Mouse (Mus musculus) left cerebral cortex, adult 11 months (tissue): ENCODE results near the gene Gm49393.
"Not testable (repeated sequence)": the region's sequence is repeated elsewhere in the genome, so short reads cannot be mapped to it uniquely, and the experiment has no call there.

Experiments used
- DNase-seq: peaks from one replicate; pipeline ENCODE4 v3.0.0; 2022; ENCODE audit warnings: low spot score

Gene Gm49393

DNA sequence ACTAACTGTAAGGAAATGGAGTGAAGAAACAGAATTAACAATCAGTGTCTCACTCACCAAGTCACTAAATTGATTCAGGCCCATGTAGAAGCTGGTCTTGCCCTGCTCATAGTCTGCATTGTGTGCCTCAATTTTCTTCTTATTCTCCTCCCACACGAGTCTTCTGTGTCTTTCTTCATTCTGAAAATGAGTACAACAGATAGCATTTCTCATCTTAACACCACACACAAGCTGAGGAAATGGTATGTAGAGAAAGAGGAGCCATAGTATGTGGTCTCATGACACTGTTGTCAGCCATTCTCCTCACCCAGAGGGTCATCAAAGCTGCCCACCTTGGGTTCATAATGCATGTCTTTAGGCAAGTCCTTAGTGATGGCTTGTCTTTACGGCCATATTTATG lies at the start of gene Gm49393:
Gene Gm49393, minus strand, starts transcription at position 101 of the 400 bp plus-strand sequence.
- not testable (repeated sequence) for DNase-seq

DNA sequence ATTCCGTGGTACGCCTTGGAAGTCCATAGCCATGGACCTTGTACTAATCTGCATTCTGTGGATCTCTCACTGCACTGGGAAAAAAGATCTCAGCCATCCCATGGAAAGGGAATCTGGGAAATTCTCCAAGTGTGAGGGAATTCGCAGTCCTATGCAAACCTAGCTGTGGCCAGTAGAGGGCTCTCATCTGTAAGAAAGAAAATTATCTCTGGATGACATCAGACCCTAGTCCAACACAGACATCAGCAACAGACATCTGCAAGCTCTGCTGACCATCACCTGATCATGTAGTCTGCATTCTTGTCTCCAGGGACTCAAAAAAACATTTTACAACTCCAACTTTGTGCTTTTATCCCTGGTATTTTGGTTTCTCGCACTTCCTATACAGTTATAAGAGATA lies 36.9 kb upstream of the Gm49393 start:
- DNase-seq: not testable (repeated sequence)

DNA sequence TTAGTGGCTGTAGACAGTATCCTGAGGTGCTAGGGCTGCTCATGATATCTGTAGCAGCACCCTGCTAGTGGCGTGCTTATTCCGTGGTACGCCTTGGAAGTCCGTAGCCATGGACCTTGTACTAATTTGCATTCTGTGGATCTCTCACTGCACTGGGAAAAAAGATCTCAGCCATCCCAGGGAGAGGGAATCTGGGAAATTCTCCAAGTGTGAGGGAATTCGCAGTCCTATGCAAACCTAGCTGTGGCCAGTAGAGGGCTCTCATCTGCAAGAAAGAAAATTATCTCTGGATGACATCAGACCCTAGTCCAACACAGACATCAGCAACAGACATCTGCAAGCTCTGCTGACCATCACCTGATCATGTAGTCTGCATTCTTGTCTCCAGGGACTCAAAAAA lies 28.6 kb upstream of the Gm49393 start:
- DNase-seq: not testable (repeated sequence)

DNA sequence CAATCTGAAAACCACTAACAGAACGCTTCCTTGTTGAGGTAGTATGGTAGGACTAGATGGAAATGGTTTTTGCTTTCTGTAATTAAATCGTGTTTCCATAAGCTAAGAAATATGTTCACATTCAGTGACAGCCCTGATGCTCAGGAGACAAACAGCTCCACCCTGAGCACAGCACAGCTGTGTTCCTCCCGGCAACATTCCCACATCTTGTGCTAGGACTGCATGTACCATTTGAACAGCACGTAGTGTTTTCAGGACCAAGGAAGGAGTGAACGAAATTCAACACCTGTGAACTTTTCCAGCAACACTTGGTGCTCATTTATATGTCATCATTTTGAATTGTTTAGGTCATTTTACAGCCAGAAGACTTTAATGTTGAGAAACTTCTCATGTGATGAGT lies 26.3 kb upstream of the Gm49393 start:
- DNase-seq: no peak

DNA sequence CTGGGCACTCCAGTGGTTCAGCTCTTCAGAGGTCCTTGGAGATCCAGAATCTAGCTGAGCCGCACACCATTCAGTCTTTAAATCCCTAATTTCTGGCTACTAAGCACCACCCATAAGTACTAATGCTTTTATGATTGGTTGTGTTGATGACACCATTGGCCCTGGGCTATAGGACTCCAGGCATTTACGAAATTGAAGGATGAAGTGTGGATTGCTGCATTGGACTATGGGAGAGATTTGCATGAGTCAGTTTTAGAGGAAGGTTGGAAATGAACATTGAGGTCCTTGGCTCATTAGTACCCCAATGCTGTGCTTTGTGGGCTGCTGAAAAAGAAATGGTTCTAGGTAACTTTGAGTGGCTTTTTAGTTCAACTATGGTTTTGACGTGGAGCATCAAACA lies 6.5 kb upstream of the Gm49393 start, which contains the start of gene Tpbpa:
Gene Tpbpa, minus strand, starts transcription at position 101 of the 400 bp plus-strand sequence.
- DNase-seq: not testable (repeated sequence)

DNA sequence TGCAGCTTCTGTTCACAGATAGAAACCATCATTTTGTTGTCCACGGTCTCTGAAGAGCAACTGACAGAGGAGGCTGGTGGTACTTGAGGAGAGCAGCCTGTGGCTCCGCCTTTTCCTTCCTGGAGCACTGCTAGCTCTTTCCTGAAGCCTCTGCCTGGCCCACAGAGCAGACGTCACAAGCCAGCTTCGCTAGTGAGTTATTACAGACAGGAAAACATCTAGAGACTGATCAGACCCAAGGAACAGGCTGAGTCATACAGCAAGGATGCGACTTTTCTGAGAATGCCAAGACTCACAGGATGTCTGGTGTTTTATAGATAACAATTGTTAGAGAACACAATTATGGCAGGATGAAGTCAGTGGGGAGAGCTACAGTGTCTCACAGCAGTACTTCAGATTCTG lies 1.1 kb upstream of the Gm49393 start, which contains the start of the genes Gm49391 and Ctla2a:
Gene Gm49391, minus strand, starts transcription at position 72 of the 402 bp plus-strand sequence.
Gene Ctla2a, minus strand, starts transcription at position 126 of the 402 bp plus-strand sequence.
- no peak for DNase-seq

DNA sequence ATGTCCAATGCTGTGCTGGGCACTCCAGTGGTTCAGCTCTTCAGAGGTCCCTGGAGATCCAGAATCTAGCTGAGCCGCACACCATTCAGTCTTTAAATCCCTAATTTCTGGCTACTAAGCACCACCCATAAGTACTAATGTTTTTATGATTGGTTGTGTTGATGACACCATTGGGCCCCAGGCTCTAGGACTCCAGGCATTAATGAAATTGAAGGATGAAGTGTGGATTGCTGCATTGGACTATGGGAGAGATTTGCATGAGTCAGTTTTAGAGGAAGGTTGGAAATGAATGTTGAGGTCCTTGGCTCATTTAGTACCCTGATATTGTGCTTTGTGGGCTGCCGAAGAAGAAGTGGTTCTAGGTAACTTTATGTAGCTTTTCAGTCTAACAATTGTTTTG lies 30.6 kb downstream of the Gm49393 start, which contains the start of gene Tpbpb:
Gene Tpbpb, minus strand, starts transcription at position 101 of the 400 bp plus-strand sequence.
- not testable (repeated sequence) for DNase-seq

DNA sequence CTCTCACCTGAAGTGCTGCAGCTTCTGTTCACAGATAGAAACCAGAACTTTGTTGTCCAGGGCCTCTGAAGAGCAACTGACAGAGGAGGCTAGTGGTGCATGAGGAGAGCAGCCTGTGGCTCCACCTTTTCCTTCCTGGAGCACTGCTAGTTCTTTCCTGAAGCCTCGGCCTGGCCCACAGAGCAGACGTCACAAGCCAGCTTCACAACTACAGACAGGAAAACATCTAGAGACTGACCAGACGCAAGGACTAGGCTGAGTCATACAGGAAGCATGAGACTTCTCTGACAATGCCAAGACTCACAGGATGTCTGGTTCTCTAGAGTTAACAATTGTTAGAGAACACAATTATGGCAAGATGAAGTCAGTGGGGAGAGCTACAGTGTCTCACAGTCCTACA lies 38.1 kb downstream of the Gm49393 start, which contains the start of gene Ctla2b:
Gene Ctla2b, minus strand, starts transcription at position 120 of the 400 bp plus-strand sequence.
- peak; percentile 4 for DNase-seq

DNA sequence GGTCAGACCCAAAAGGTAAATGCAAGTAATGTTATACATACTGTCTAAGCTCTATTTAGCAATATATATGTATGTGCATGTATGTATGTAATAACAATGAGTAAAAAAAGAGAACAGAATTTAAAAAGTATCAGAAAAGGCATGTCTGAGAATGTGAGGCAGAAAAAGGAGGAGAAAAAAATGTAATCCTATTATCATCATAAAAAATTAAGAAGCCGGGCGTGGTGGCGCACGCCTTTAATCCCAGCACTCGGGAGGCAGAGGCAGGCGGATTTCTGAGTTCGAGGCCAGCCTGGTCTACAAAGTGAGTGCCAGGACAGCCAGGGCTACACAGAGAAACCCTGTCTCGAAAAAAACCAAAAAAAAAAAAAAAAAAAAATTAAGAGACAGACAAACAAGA lies 38.6 kb downstream of the Gm49393 start, which contains the start of gene Gm49392:
Gene Gm49392, minus strand, starts transcription at position 101 of the 400 bp plus-strand sequence.
- DNase-seq: not testable (repeated sequence)

DNA sequence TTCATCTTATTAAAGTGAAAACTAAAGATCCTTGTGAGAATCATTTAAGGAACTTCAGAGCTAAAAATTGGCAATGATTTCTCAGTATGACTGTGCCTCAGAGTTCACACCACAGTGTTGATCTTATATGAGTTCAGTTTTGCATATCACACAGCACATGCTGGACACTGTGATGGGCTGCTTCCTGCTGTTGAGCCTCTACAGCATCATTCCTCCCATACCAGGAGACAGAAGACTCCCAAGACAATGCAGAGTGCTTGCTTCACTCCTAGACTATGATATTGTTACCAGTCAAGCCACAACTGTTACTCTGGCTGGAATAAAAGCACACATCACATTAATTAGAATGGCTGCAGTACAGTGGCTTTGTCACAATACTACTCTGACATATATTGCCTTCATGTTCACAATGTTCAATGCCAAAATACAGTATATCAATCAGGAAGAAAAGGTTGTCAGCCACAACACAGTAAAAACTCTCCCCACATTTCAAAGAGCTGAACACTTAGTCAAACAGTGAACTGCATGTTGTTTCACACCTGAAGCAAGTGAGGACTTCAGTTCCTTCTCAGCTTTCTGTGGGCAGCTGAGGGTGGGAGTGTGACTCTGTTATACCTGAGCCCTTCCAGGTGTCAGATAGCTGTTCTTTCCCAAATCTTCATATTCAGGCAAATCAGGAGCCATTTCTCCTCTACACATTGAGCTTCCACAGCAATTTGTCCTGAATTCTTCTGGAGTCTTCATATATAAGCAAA lies 39.8 kb downstream of the Gm49393 start:
- DNase-seq: no peak

DNA sequence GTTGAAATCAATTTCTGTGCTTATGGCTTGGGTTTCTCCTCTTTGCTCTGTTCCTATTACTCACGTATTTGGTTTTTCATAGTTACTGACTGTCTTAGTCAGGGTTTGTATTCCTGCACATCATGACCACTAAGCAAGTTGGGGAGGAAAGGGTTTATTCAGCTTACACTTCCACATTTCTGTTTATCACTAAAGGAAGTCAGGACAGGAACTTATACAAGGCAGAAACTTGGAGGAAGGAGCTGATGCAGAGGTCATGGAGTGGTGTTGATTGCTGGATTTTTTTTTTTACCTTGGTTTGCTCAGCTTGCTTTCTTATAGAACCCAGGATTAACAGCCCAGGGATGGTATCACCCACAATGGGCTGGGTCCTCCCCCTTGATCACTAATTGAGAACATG lies 43.1 kb downstream of the Gm49393 start:
- no peak for DNase-seq

DNA sequence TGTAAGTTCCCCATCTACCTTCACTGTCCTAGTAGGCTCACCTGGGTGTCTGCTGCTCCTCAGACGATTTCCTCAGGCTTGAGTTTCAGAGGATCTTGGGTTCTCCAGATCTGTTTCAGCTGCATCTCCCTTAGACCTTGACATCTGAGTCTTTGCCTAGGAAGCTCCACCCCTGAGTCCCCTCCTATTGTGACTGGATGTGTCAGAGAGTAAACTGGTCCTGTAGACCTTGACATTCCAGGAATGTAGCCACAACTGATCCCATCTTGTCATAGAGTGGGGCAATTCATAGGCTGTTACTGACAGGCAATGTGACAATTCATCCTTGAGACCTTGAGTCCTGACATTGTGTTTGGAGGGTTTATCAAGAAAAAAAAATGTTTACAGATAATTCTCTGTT lies 71.1 kb downstream of the Gm49393 start, which contains the start of gene 4930486L24Rik:
Gene 4930486L24Rik, minus strand, starts transcription at position 195 of the 400 bp plus-strand sequence.
- no peak for DNase-seq

DNA sequence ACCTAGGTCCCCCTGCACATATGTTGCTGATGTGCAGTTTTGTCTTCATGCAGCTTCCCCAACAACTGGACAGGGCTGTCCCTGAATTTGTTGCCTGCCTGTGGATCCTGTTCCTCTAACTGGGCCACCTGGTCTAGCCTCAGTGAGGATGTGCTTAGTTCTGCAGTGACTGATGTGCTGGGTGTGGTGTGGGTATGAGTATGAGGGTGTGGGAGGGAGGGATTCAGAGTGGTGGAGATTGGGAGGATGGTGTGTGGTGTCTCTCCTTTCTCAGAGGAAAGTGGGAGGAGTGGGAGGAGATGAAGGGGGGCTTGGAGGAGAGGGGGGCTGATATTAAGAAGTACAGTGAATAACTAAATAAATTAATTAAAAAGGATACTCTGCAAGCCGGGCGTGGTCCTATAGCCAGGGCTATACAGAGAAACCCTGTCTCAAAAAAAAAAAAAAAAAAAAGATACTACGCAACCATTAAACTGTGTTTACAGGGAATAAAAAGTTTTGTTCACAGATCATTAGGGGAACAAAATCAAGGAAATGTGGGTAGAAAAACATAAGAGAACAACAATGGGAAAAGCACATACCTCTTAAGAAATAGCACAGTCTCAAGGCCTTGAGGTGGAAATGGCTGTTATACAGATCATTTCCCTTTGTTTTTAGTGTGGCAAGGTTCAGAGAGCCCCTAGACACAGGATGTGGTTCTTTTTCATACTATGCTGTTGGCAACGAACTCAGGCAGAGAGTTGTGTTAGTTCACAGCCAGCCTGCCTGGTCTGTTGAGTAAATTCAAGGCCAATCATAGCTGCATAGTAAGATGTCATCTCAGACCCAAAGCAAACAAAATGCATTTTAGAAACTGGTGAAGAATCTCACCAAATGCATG lies 86.9 kb downstream of the Gm49393 start:
- no peak for DNase-seq

DNA sequence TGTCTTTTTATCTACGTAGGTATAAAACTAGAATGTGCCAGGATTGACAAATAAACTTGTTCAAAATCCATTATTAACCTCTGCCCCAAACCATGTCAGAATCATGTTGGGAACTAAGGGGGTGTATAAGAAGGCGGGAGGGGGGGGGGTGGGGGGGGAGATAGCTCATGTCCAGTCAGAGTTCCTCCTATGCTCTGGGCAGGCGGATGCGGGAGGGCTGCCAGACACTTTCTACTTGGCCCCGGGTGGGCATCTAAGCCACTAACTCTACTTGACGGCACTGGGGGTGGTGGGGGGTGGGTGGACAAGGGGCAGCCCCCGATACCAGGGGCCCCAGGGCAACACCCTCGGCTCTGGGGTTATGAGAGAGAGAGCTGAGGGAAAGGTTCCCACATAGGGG lies 92.2 kb downstream of the Gm49393 start:
- no peak for DNase-seq

DNA sequence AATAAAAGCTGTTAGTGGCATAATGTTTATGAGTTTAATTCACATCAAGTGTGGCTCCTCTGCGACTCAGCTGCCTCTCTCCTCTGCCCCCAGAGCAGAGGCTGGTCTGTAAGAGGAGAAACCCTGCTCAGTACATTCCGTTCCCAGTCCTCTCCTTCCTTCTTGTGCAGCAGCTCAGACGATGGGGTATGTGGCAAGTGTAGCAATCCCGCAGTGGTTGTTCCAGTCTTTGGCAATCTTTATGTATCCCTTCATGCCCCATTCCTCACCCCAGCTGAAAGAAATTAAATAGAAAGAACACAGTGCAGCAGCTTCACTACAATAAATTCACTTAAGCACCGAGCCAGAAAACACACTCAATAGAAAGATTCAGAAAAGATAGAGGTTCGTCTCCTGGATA lies 92.7 kb downstream of the Gm49393 start:
- no peak for DNase-seq

DNA sequence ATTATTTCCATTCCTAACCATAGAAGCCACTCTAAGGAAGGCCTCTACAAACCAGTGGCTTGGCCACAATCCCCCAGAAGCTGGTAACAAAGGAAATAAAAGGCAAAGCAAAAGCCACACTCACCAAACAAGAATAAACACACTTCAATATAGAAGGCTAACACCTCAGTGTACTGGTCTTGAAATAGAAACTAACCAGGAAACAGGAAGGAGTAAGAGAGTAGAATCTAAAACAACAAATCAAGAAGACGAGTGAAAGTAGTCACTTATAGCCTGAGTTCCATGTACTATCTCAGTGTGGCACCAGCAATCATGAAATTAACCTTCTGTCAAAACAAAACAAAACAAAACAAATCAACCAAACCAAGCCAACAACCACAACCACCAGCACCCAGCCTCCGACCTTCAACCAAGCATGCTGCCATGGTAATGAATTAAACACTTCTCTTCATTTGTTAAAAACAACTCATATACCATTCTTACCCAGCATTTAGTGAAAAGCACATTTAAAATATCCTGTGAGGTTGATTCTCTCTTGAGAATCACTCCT lies 96.0 kb downstream of the Gm49393 start:
- DNase-seq: no peak

DNA sequence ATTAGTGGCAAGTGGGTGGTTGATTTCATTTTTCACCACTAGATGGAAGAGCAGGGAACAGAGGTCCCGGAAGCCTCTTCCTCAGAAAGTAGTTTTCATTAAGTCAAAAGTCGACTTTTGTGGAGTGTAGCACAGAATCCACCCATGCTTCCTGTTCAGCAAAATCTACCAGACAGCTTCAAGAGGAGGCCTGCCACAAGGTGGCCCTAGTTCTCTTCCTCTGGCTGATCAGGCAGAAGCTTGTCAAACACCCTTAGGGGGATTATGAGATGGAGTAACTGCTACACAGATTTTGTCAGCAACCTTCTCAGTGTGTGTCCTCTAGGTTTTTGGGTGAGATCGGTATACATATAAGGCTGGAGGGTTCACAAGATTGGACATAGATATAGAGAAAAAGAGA lies 109.3 kb downstream of the Gm49393 start:
- DNase-seq: no peak

DNA sequence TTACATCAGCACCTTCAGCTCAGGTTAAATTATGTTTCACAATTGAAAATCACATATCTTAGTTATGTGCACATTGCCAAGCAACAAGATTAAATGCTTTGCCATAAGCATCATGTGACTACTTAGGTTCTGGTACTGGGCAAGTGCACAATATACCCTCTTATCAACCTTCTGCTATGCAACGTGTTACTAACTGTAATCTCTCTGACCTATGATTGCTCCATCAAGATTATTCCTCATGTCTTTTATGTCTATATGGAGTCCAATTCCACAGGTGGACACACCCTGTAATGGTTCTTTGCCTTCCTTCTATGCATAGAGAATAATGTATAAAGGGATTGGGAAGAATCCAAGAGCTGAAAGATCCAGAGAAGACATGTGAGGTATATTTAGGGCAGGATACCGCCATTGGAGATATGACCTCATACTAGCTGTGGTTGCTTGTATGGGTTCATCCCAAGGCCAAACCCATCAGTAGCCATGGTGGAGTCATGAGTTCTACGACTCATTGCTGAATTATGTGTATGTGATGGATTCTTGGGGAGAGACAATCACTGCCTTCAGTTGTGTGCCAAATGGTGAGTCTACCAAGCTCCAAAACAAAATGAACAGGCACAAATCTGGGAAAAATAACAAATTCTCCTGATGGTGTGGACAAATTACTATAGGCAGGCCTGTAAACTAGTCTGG lies 114.8 kb downstream of the Gm49393 start:
- no peak for DNase-seq

DNA sequence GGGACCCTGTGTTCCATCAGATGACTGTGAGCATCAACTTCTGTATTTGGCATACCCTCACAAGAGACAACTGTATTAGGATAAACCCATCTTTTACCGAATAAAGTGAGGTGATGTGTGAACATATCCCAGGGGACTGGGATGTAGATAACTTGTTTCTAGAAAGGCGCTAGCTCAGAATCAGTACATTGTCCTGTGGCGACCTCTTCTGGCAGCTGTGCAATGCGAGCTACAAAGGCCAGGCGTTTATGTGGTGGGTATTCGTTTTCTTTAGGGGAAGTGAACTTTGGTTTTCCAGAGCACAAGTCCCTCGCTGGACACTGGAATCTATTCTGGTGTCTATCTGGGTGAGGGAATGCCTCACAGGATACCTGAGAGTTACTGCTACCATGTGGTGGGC lies 115.9 kb downstream of the Gm49393 start:
- no peak for DNase-seq

DNA sequence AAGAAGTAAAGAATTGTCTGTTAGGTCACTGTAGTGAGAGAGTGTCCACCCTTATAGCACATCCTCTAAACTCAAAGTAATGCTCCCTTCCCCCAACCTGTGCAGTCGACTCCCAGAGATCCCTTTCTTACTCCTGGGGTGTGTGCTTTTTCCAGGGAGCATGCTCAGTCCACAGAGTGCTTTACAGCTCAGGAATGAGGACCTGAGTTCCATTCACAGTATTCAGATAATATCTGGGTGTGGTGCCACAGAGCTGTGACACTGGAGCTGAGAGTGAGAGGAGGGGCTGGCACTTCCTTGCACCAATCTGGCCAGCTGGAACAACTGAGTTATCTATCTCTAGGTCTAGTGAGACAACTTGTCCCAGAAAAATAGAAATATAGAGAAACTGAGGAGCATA lies 121.7 kb downstream of the Gm49393 start:
- no peak for DNase-seq

DNA sequence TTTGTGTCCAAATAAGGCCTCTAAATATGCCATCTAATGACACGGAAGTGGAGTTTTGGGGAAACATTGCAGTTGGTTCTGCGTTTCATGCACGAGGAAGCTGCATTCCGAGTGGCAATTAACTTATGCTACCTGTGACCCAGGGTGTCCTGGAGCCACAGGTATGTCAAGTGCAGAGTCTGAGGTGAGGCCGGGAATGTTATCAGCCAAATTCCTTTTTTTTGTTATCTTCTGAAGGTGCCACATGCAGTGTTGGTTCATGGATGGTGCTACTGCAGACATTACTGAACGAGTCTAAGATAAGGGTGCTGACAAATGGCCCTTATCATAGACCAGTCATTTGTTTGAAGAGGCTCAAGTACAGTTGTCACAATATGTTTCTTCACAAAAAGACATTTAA lies 122.6 kb downstream of the Gm49393 start:
- no peak for DNase-seq

DNA sequence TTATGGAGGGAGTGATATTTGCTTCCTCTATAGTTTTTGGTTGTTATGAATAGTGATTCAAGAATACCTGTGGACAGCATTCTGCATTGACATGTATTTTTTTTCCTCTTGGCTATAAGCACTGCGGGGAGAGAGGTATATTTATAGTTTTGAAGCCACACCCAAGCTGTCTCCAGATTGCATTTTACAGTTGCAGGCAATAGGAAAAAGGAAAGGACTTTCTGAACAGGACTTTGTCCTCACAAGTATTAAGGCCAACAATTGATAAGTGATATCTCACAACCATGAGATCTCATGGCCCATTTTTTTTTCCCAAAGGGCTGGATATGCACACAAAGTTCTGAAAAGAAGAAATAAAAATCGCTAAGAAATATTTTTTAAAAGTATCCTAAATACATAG lies 125.7 kb downstream of the Gm49393 start:
- no peak for DNase-seq
